In genomic region chr11:117264162-117265021, GRCm38 (mm10) we compare ENCODE assay signal across 8 mouse cellular contexts.
DNase-seq lines count a peak whose midpoint lies in the region; ATAC-seq and TF ChIP-seq lines count a peak whose summit lies in the region.

No protein-coding gene starts in this region.

- no peak for ATAC-seq in hindbrain, embryonic 11.5 days (ENCODE audit: low FRiP score)
- ATAC-seq in lung, embryonic 14.5 days (ENCODE audit: insufficient read depth): no peak
- no peak for ATAC-seq in hindbrain, embryonic 14.5 days (ENCODE audit: low FRiP score)

- H3K36me3 ChIP-seq in hindbrain, embryonic 10.5 days: no peaks in the 10 kb centered on the region
- H3K36me3 ChIP-seq in hindbrain, embryonic 11.5 days (ENCODE audit: control insufficient read depth, insufficient read depth, low read length): no peaks in the 10 kb centered on the region
- H3K36me3 ChIP-seq in C2C12 (ENCODE audit: control insufficient read depth, insufficient read depth): no peaks in the 10 kb centered on the region
- no peaks in the 10 kb centered on the region for H3K36me3 ChIP-seq in heart, adult 2 months (ENCODE audit: control insufficient read depth, insufficient read depth, low read length)
- no peaks in the 10 kb centered on the region for H3K36me3 ChIP-seq in lung, embryonic 14.5 days (ENCODE audit: insufficient read depth)
- H3K36me3 ChIP-seq in hindbrain, embryonic 14.5 days (replicated peaks; ENCODE audit: control insufficient read depth, insufficient read depth): no peaks in the 10 kb centered on the region

- no peak overlapping the region for H3K4me2 ChIP-seq in hindbrain, embryonic 11.5 days (replicated peaks; ENCODE audit: low read depth, low read length)
- peak overlapping the region; percentile 77 for H3K4me2 ChIP-seq in lung, embryonic 14.5 days
- no peak overlapping the region for H3K4me2 ChIP-seq in hindbrain, embryonic 14.5 days (replicated peaks)

- H3K79me3 ChIP-seq in C2C12 (ENCODE audit: low read depth): peaks cover 52% of the 10 kb centered on the region

- H3K4me1 ChIP-seq in hindbrain, embryonic 10.5 days (replicated peaks): peaks cover 78% of the 10 kb centered on the region
- peaks cover 12% of the 10 kb centered on the region for H3K4me1 ChIP-seq in hindbrain, embryonic 11.5 days (replicated peaks; ENCODE audit: control insufficient read depth, insufficient read depth, low read length)
- peaks cover 22% of the 10 kb centered on the region for H3K4me1 ChIP-seq in heart, adult 2 months (ENCODE audit: control insufficient read depth, insufficient read depth, low read length)
- H3K4me1 ChIP-seq in lung, embryonic 14.5 days (ENCODE audit: insufficient read depth): peaks cover 31% of the 10 kb centered on the region
- H3K4me1 ChIP-seq in hindbrain, embryonic 14.5 days (replicated peaks; ENCODE audit: control insufficient read depth, insufficient read depth, low read length): peaks cover 29% of the 10 kb centered on the region

- intact Hi-C loops in heart, adult 2 months (cut with DNase I): loop anchor here (1.0 kb wide), 1 partner anchor 48 kb away; no protein-coding TSS in a partner anchor

- H3K79me2 ChIP-seq in C2C12 (ENCODE audit: control insufficient read depth, insufficient read depth): peaks cover 71% of the 10 kb centered on the region
- peaks cover under 1% of the 10 kb centered on the region; the same call in 1 of the 2 replicates for H3K79me2 ChIP-seq in heart, adult 2 months (replicated peaks; ENCODE audit: control insufficient read depth, insufficient read depth, low read length)

- no peak for TF ChIP-seq CTCF in C2C12 (IDR thresholded peaks at IDR 0.05; ENCODE audit: control insufficient read depth, insufficient read depth, insufficient read length)
- no peak for TF ChIP-seq CTCF in heart, adult 2 months (IDR thresholded peaks at IDR 0.05)
- TF ChIP-seq CTCF in lung, embryonic 14.5 days (IDR thresholded peaks at IDR 0.05; ENCODE audit: low read depth): no peak

- TF ChIP-seq EP300 in heart, adult 2 months (IDR thresholded peaks at IDR 0.05; ENCODE audit: insufficient read depth, low read depth, low read length): peak; percentile 92

- H3K4me3 ChIP-seq in hindbrain, embryonic 10.5 days: no peak overlapping the region
- no peak overlapping the region for H3K4me3 ChIP-seq in hindbrain, embryonic 11.5 days (ENCODE audit: low read depth, low read length)
- no peak overlapping the region for H3K4me3 ChIP-seq in C2C12 (ENCODE audit: insufficient read depth, poor library complexity, severe bottlenecking)
- peak overlapping the region; percentile 94 for H3K4me3 ChIP-seq in heart, adult 2 months
- H3K4me3 ChIP-seq in lung, embryonic 14.5 days (ENCODE audit: low read depth, low read length): no peak overlapping the region
- H3K4me3 ChIP-seq in hindbrain, embryonic 14.5 days (replicated peaks; ENCODE audit: low read length): no peak overlapping the region

- H3K27ac ChIP-seq in hindbrain, embryonic 10.5 days: peak overlapping the region; percentile 96
- no peak overlapping the region for H3K27ac ChIP-seq in hindbrain, embryonic 11.5 days (ENCODE audit: low read depth, low read length)
- H3K27ac ChIP-seq in heart, adult 2 months: peak overlapping the region; percentile 94
- H3K27ac ChIP-seq in lung, embryonic 14.5 days (ENCODE audit: low read depth): peak overlapping the region; percentile 93; the same call in 1 of the 2 replicates
- no peak overlapping the region for H3K27ac ChIP-seq in hindbrain, embryonic 14.5 days

- 61% methylated on average over 13 of the region's 13 CpGs for WGBS in hindbrain, embryonic 10.5 days
- 65% methylated on average over 13 of the region's 13 CpGs for WGBS in hindbrain, embryonic 11.5 days
- WGBS in heart, adult 2 months: 41% methylated on average over 13 of the region's 13 CpGs
- 62% methylated on average over 13 of the region's 13 CpGs for WGBS in lung, embryonic 14.5 days
- WGBS in hindbrain, embryonic 14.5 days: 62% methylated on average over 13 of the region's 13 CpGs

- peak overlapping the region; percentile 18 for H3ac ChIP-seq in C2C12 (ENCODE audit: control insufficient read depth, insufficient read length, low read depth)

- peaks cover 13% of the 10 kb centered on the region; the same call in 1 of the 2 replicates for H3K27me3 ChIP-seq in hindbrain, embryonic 10.5 days (ENCODE audit: insufficient read depth, poor library complexity, severe bottlenecking)
- no peaks in the 10 kb centered on the region for H3K27me3 ChIP-seq in hindbrain, embryonic 11.5 days (ENCODE audit: control insufficient read depth, insufficient read depth, low read length)
- H3K27me3 ChIP-seq in C2C12 (ENCODE audit: control insufficient read depth, insufficient read depth, insufficient read length): no peaks in the 10 kb centered on the region
- H3K27me3 ChIP-seq in heart, adult 2 months (ENCODE audit: control insufficient read depth, insufficient read depth, low read length): no peaks in the 10 kb centered on the region
- H3K27me3 ChIP-seq in lung, embryonic 14.5 days (ENCODE audit: insufficient read depth, low read length): no peaks in the 10 kb centered on the region
- H3K27me3 ChIP-seq in hindbrain, embryonic 14.5 days (ENCODE audit: control insufficient read depth, insufficient read depth, low read length): peaks cover 6% of the 10 kb centered on the region; the same call in 1 of the 2 replicates

- H3K9ac ChIP-seq in hindbrain, embryonic 11.5 days (ENCODE audit: low read depth, low read length): no peak overlapping the region
- H3K9ac ChIP-seq in heart, adult 2 months (ENCODE audit: low read depth, low read length): peak overlapping the region; percentile 54; the same call in 1 of the 2 replicates
- no peak overlapping the region for H3K9ac ChIP-seq in lung, embryonic 14.5 days
- no peak overlapping the region for H3K9ac ChIP-seq in hindbrain, embryonic 14.5 days

- H3K9me3 ChIP-seq in hindbrain, embryonic 10.5 days: no peaks in the 10 kb centered on the region
- no peaks in the 10 kb centered on the region for H3K9me3 ChIP-seq in hindbrain, embryonic 11.5 days (ENCODE audit: control insufficient read depth, low read length)
- H3K9me3 ChIP-seq in lung, embryonic 14.5 days (ENCODE audit: low read depth, low read length): no peaks in the 10 kb centered on the region
- no peaks in the 10 kb centered on the region for H3K9me3 ChIP-seq in hindbrain, embryonic 14.5 days (ENCODE audit: control insufficient read depth, low read length)

- DNase-seq in hindbrain, embryonic 10.5 days (ENCODE audit: low spot score): no peak
- DNase-seq in hindbrain, embryonic 11.5 days (ENCODE audit: low spot score): no peak
- DNase-seq in heart, adult 2 months: peak; percentile 73 to 80
- peak; percentile 26 for DNase-seq in lung, embryonic 14.5 days
- no peak for DNase-seq in yolk sac, embryonic 10.5 days (ENCODE audit: low spot score)
- DNase-seq in hindbrain, embryonic 14.5 days (ENCODE audit: low spot score): no peak
- no peak for DNase-seq in thymus, postnatal 36 days

- TF ChIP-seq POLR2A in heart, adult 2 months (IDR thresholded peaks at IDR 0.05; ENCODE audit: insufficient read depth, low read depth, low read length): peak; percentile 54

TF ChIP-seq in C2C12, 6 proteins besides CTCF, POLR2A, EP300 and RAD21:
- TF ChIP-seq FOSL1 (IDR thresholded peaks at IDR 0.05; ENCODE audit: insufficient read depth, low read length, poor library complexity, severe bottlenecking) (no peak), USF1 (IDR thresholded peaks at IDR 0.05; ENCODE audit: low read depth) (no peak), MYOD1 (IDR thresholded peaks at IDR 0.05; ENCODE audit: control insufficient read depth, insufficient read length, low read depth) (no peak), MAX (IDR thresholded peaks at IDR 0.05) (no peak), MYOG (IDR thresholded peaks at IDR 0.05; ENCODE audit: control insufficient read depth, extremely low read depth, insufficient read length) (no peak)

Comparison
In these comparisons a context has a peak if more than half of its experiments do, and no peak if none do; other contexts are left out.
1. H3K27ac ChIP-seq: peak in hindbrain, embryonic 10.5 days (single experiment), heart, adult 2 months (single experiment) and lung, embryonic 14.5 days (single experiment); none in hindbrain, embryonic 11.5 days (single experiment) and hindbrain, embryonic 14.5 days (single experiment).
2. DNase-seq: peak in heart, adult 2 months (2 of 2) and lung, embryonic 14.5 days (single experiment); none in hindbrain, embryonic 10.5 days (single experiment), hindbrain, embryonic 11.5 days (single experiment), yolk sac, embryonic 10.5 days (single experiment), hindbrain, embryonic 14.5 days (single experiment) and thymus, postnatal 36 days (0 of 2).